Mouse (Mus musculus): ENCODE measurements around the gene Gm5431. TPM values are rescaled to one million over a fixed set of nuclear protein-coding genes. Genes with fewer than 3 reads are reported as not detected.
A peak's percentile ranks its signal among the peaks of the same experiment; 100 is the strongest.
"Not testable (repeated sequence)": the region's sequence is repeated elsewhere in the genome, so short reads cannot be mapped to it uniquely, and the experiment has no call there.

Gene Gm5431
- polyA plus RNA-seq, 1 experiment from 2014 or later: 0.20 TPM

GRCm38 (mm10) chr11:48913611-48914010 is 11.6 kb upstream of the Gm5431 start:
- H3K27me3 ChIP-seq (replicated peaks; ENCODE audit: control insufficient read depth, insufficient read depth, low read length): no peaks in the 10 kb centered on the region
- H3K9ac ChIP-seq (replicated peaks; ENCODE audit: low read depth, low read length): no peak overlapping the region
- WGBS: 98% methylated on average over 1 of the region's 1 CpGs
- H3K27ac ChIP-seq (ENCODE audit: low read length): no peak overlapping the region
- no peaks in the 10 kb centered on the region for H3K4me1 ChIP-seq (replicated peaks; ENCODE audit: control insufficient read depth, insufficient read depth, low read length)
- H3K4me3 ChIP-seq (replicated peaks; ENCODE audit: low read length): no peak overlapping the region
- no peaks in the 10 kb centered on the region for H3K36me3 ChIP-seq (ENCODE audit: control insufficient read depth, insufficient read depth)
- no peak overlapping the region for H3K4me2 ChIP-seq (ENCODE audit: low read length)
- ATAC-seq: no peak
- H3K9me3 ChIP-seq (ENCODE audit: control insufficient read depth, low read length): no peaks in the 10 kb centered on the region

GRCm38 (mm10) chr11:48908459-48908858 is 6.4 kb upstream of the Gm5431 start:
- ATAC-seq: no peak
- no peaks in the 10 kb centered on the region for H3K36me3 ChIP-seq (ENCODE audit: control insufficient read depth, insufficient read depth)
- no peak overlapping the region for H3K4me2 ChIP-seq (ENCODE audit: low read length)
- H3K9ac ChIP-seq (replicated peaks; ENCODE audit: low read depth, low read length): no peak overlapping the region
- H3K4me3 ChIP-seq (replicated peaks; ENCODE audit: low read length): no peak overlapping the region
- 81% methylated on average over 1 of the region's 1 CpGs for WGBS
- H3K4me1 ChIP-seq (replicated peaks; ENCODE audit: control insufficient read depth, insufficient read depth, low read length): no peaks in the 10 kb centered on the region
- no peaks in the 10 kb centered on the region for H3K9me3 ChIP-seq (ENCODE audit: control insufficient read depth, low read length)
- no peak overlapping the region for H3K27ac ChIP-seq (ENCODE audit: low read length)
- no peaks in the 10 kb centered on the region for H3K27me3 ChIP-seq (replicated peaks; ENCODE audit: control insufficient read depth, insufficient read depth, low read length)

DNA sequence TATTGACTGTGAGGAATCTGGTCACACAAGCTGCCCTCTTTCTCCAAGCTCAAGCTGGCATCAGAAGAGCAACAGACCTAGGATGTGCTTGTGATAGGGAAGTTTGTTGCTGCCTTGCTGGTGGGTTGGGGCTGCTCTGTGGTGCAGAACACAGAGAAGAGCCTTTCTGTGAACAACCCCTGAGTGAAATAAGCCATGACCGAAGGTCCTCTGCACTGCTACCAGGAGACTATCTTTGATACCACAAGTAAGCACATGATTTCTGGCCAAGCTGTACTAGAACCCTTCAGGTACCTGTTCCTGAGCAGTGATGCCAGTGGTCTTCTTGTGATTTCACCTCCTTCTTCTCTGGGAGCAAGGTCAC is 465 bp downstream of the Gm5431 start:
- 90% methylated on average over 1 of the region's 1 CpGs for WGBS
- H3K9me3 ChIP-seq (ENCODE audit: control insufficient read depth, low read length); H3K4me2 ChIP-seq (ENCODE audit: low read length); H3K36me3 ChIP-seq (ENCODE audit: control insufficient read depth, insufficient read depth); H3K9ac ChIP-seq (replicated peaks; ENCODE audit: low read depth, low read length); H3K4me3 ChIP-seq (replicated peaks; ENCODE audit: low read length); H3K4me1 ChIP-seq (replicated peaks; ENCODE audit: control insufficient read depth, insufficient read depth, low read length); ATAC-seq; H3K27me3 ChIP-seq (replicated peaks; ENCODE audit: control insufficient read depth, insufficient read depth, low read length); H3K27ac ChIP-seq (ENCODE audit: low read length): not testable (repeated sequence)

DNA sequence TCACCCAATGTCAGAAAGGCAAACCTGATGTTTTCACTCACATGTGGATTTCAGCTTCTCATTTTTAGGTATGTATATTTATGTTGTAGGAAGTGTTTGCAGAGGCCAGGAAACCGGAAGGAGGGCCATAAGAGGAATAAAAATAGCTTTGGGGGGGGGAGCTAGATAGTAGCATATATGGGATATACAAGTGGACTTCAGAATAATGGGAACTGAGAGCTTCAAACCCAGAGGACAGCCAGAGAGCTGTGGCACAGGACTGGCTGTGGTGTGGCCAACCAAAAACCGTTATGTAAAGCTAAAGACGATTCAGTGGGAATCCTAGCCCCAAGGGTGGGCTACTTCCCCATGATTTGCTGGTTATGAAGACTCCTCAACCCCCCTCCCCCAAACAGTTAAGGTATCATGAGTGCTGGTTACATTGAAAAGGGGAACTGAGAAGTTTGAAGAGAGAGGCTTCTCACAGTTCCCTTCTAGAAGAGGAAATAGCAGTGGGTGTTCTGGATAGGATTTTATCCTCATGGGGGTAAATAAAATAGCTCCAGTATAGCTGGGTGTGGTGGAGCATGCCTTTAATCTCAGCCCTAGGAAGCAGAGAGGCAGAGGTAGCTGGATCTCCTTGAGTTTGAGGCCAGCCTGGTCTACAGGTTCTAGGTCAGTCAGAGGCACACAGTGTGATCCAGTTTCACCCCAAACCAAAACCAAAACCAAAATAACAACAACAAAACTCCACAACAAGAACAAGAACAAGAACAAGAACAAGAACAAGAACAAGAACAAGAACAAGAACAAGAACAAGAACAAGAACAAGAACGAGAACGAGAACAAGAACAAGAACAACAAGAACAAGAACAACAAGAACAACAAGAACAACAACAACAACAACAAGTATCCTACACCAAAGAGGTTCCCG is 1.1 kb downstream of the Gm5431 start:
- not testable (repeated sequence) for ATAC-seq; H3K4me1 ChIP-seq (replicated peaks; ENCODE audit: control insufficient read depth, insufficient read depth, low read length); H3K4me3 ChIP-seq (replicated peaks; ENCODE audit: low read length); H3K9ac ChIP-seq (replicated peaks; ENCODE audit: low read depth, low read length); H3K27me3 ChIP-seq (replicated peaks; ENCODE audit: control insufficient read depth, insufficient read depth, low read length); H3K27ac ChIP-seq (ENCODE audit: low read length); H3K9me3 ChIP-seq (ENCODE audit: control insufficient read depth, low read length); H3K36me3 ChIP-seq (ENCODE audit: control insufficient read depth, insufficient read depth); H3K4me2 ChIP-seq (ENCODE audit: low read length)
- 84% methylated on average over 6 of the region's 6 CpGs for WGBS

- H3K36me3 ChIP-seq (ENCODE audit: control insufficient read depth, insufficient read depth): no peaks in the 10 kb centered on the region
- H3K4me3 ChIP-seq (replicated peaks; ENCODE audit: low read length): no peak overlapping the region
- no peaks in the 10 kb centered on the region for H3K27me3 ChIP-seq (replicated peaks; ENCODE audit: control insufficient read depth, insufficient read depth, low read length)
- no peak overlapping the region for H3K4me2 ChIP-seq (ENCODE audit: low read length)
- 76% methylated on average over 2 of the region's 2 CpGs for WGBS
- H3K27ac ChIP-seq (ENCODE audit: low read length): no peak overlapping the region
- H3K9ac ChIP-seq (replicated peaks; ENCODE audit: low read depth, low read length): no peak overlapping the region
- H3K9me3 ChIP-seq (ENCODE audit: control insufficient read depth, low read length): no peaks in the 10 kb centered on the region
- no peaks in the 10 kb centered on the region for H3K4me1 ChIP-seq (replicated peaks; ENCODE audit: control insufficient read depth, insufficient read depth, low read length)
- no peak for ATAC-seq
Observed at GRCm38 (mm10) chr11:48898812-48899431, 3.1 kb downstream of the Gm5431 start.

DNA sequence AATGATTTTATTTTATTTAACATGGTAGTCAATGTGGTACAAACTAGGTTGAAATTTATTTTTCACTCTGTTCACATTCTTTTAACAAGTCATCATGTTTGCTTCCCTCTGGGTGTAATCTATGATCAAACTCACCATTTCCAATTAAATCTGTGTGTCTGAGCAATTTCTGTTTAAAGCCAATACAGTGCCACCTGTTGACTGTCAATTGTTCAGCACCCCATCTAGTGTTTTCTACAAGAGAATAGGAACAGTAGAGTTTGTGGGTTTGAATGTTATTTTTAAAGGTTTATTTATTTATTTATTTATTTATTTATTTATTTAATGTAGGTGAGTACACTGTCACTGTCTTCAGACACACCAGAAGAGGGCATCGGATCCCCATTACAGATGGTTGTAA is 25.3 kb downstream of the Gm5431 start:
- no peaks in the 10 kb centered on the region for H3K9me3 ChIP-seq (ENCODE audit: control insufficient read depth, low read length)
- no peak overlapping the region for H3K4me3 ChIP-seq (replicated peaks; ENCODE audit: low read length)
- H3K27ac ChIP-seq (ENCODE audit: low read length): no peak overlapping the region
- no peak for ATAC-seq
- no peak overlapping the region for H3K9ac ChIP-seq (replicated peaks; ENCODE audit: low read depth, low read length)
- no peaks in the 10 kb centered on the region for H3K36me3 ChIP-seq (ENCODE audit: control insufficient read depth, insufficient read depth)
- no peaks in the 10 kb centered on the region; the same call in 1 of the 2 replicates for H3K27me3 ChIP-seq (replicated peaks; ENCODE audit: control insufficient read depth, insufficient read depth, low read length)
- peaks cover 6% of the 10 kb centered on the region for H3K4me1 ChIP-seq (replicated peaks; ENCODE audit: control insufficient read depth, insufficient read depth, low read length)
- 96% methylated on average over 1 of the region's 1 CpGs for WGBS
- H3K4me2 ChIP-seq (ENCODE audit: low read length): no peak overlapping the region

- H3K4me1 ChIP-seq (replicated peaks; ENCODE audit: control insufficient read depth, insufficient read depth, low read length): peaks cover 15% of the 10 kb centered on the region
- H3K9me3 ChIP-seq (ENCODE audit: control insufficient read depth, low read length); H3K27ac ChIP-seq (ENCODE audit: low read length); H3K4me2 ChIP-seq (ENCODE audit: low read length); H3K27me3 ChIP-seq (replicated peaks; ENCODE audit: control insufficient read depth, insufficient read depth, low read length); H3K36me3 ChIP-seq (ENCODE audit: control insufficient read depth, insufficient read depth); H3K4me3 ChIP-seq (replicated peaks; ENCODE audit: low read length); ATAC-seq; H3K9ac ChIP-seq (replicated peaks; ENCODE audit: low read depth, low read length): not testable (repeated sequence)
- 71% methylated on average over 1 of the region's 1 CpGs for WGBS
Observed at GRCm38 (mm10) chr11:48875343-48875837, 26.6 kb downstream of the Gm5431 start.

GRCm38 (mm10) chr11:48874465-48874864 is 27.5 kb downstream of the Gm5431 start:
- WGBS: 1% methylated on average over 4 of the region's 4 CpGs
- H3K9me3 ChIP-seq (ENCODE audit: control insufficient read depth, low read length): no peaks in the 10 kb centered on the region
- H3K27me3 ChIP-seq (replicated peaks; ENCODE audit: control insufficient read depth, insufficient read depth, low read length): no peaks in the 10 kb centered on the region; the same call in 1 of the 2 replicates
- no peaks in the 10 kb centered on the region for H3K36me3 ChIP-seq (ENCODE audit: control insufficient read depth, insufficient read depth)
- H3K27ac ChIP-seq (ENCODE audit: low read length): no peak overlapping the region
- peak; percentile 66 for ATAC-seq
- H3K4me1 ChIP-seq (replicated peaks; ENCODE audit: control insufficient read depth, insufficient read depth, low read length): peaks cover 15% of the 10 kb centered on the region
- no peak overlapping the region for H3K4me2 ChIP-seq (ENCODE audit: low read length)
- no peak overlapping the region for H3K9ac ChIP-seq (replicated peaks; ENCODE audit: low read depth, low read length)
- H3K4me3 ChIP-seq (replicated peaks; ENCODE audit: low read length): no peak overlapping the region

GRCm38 (mm10) chr11:48873591-48874290 is 28.3 kb downstream of the Gm5431 start:
- no peak overlapping the region for H3K27ac ChIP-seq (ENCODE audit: low read length)
- WGBS: 74% methylated on average over 10 of the region's 10 CpGs
- no peak overlapping the region for H3K9ac ChIP-seq (replicated peaks; ENCODE audit: low read depth, low read length)
- ATAC-seq: no peak
- H3K4me1 ChIP-seq (replicated peaks; ENCODE audit: control insufficient read depth, insufficient read depth, low read length): peaks cover 15% of the 10 kb centered on the region
- no peak overlapping the region for H3K4me3 ChIP-seq (replicated peaks; ENCODE audit: low read length)
- H3K4me2 ChIP-seq (ENCODE audit: low read length): no peak overlapping the region
- H3K27me3 ChIP-seq (replicated peaks; ENCODE audit: control insufficient read depth, insufficient read depth, low read length): no peaks in the 10 kb centered on the region; the same call in 1 of the 2 replicates
- H3K9me3 ChIP-seq (ENCODE audit: control insufficient read depth, low read length): no peaks in the 10 kb centered on the region
- no peaks in the 10 kb centered on the region for H3K36me3 ChIP-seq (ENCODE audit: control insufficient read depth, insufficient read depth)
